Mouse (Mus musculus) ES-E14 (cell line): ENCODE measurements at regions not wholly inside any gene's neighbourhood (a gene's known extent, or its start where the extent isn't known, plus 50 kb on each side); places are given as distances from the start of the nearest gene placed in this dataset.

Source experiments
- CHD2 ChIP-seq: IDR thresholded peaks from 2 replicates; pipeline ENCODE4 v1.6.1; 2014; ENCODE audit warnings: mild to moderate bottlenecking, low read depth, low read length, inconsistent platforms
- HCFC1 ChIP-seq: IDR thresholded peaks from 2 replicates; pipeline ENCODE4 v1.6.1; 2012; ENCODE audit warnings: low read length, inconsistent platforms, borderline replicate concordance; ENCODE audit not compliant: insufficient read depth
- ZC3H11A ChIP-seq: IDR thresholded peaks from 2 replicates; pipeline ENCODE4 v1.6.1; 2012; ENCODE audit warnings: low read depth, mild to moderate bottlenecking, inconsistent platforms, low read length, borderline replicate concordance
- ZNF384 ChIP-seq: IDR thresholded peaks from 2 replicates; pipeline ENCODE4 v1.6.1; 2012; ENCODE audit warnings: low read depth, low read length, inconsistent platforms

DNA sequence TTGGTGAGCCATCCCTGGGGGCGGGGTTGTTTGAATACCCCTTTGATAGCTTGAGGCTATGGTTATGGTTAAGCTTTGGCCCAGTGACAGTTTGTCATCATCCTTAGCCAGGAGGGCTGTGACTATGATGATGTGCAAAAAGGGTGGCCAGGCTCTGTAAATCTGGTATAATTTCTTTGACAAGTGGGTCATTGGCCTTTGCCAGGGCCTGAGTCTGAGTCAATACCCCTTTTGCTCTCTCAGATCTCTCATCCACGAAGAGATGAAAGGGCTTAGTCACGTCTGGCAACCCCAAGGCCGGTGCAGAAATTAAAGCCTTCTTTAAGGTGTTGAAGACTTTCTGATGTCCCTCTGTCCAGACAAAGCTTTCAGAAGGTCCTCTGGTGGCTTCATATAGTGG lies 99.7 kb upstream of the Ugp2 start:
- TF ChIP-seq ZC3H11A: no peak
- TF ChIP-seq ZNF384: no peak
- TF ChIP-seq CHD2: no peak
- no peak for TF ChIP-seq HCFC1
